Mouse (Mus musculus): ENCODE measurements around the gene Stard13.

Gene Stard13

GRCm38 (mm10) chr5:151059772-151060171 lies 173.9 kb downstream of the Stard13 start:
- DNase-seq (ENCODE audit: low read depth) = no peak

GRCm38 (mm10) chr5:151059352-151059751 lies 174.3 kb downstream of the Stard13 start:
- no peak for DNase-seq (ENCODE audit: low read depth)

- DNase-seq (ENCODE audit: low read depth) = no peak
Measured at GRCm38 (mm10) chr5:151057716-151058115, 175.9 kb downstream of the Stard13 start.

DNA sequence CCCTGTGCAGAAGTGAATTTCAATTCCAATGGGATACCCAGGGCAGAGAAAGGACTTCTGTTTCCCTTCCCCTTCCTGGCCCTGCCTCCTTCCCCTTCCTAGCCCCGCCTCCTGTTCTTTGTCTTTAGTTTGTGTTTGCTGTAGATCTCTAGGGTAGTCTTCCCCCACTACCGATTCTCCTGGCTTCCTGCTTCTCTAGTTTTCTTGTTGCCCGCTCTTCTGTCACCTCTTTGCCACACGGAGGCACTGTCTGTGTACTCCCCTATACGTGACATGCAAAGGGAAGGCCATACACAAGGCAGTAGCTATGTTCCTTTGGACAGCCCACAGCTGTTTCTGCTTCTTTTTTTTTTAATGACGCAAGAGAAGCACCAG lies 176.7 kb downstream of the Stard13 start:
- no peak for DNase-seq (ENCODE audit: low read depth)

DNA sequence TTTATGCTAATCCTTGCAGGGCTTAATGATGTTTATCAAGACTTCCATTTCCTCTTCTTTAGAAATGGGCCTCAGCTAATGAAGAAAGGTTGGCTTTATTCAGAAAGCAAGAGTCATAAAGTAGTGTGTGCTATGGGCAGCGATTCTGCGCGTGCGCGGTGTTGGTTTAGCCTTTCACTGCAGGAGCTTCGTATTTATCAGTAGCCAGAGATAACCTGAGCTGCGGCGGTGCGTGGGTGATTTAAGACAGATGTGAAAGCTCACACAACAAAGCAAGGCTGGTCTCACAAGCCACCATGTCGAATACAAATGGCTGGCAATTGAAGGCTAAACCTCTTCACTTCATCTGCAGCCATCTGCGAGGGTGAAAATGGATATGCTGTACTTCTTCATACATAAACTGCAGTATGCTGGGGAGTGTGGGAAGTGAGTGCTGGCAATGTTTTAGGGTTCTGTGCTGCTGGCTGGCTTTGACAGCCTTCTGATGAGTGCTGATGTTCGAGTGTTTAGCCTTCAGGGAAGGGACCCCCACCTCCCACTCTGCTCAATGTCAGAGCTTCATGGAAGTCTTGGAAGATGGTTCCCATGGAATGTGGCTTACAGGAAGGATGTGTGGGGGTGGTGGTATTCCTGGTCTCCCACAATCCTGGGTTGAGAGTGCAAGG lies 177.2 kb downstream of the Stard13 start:
- no peak for DNase-seq (ENCODE audit: low read depth)

GRCm38 (mm10) chr5:151055426-151056090 lies 178.1 kb downstream of the Stard13 start:
- no peak for DNase-seq (ENCODE audit: low read depth)

DNA sequence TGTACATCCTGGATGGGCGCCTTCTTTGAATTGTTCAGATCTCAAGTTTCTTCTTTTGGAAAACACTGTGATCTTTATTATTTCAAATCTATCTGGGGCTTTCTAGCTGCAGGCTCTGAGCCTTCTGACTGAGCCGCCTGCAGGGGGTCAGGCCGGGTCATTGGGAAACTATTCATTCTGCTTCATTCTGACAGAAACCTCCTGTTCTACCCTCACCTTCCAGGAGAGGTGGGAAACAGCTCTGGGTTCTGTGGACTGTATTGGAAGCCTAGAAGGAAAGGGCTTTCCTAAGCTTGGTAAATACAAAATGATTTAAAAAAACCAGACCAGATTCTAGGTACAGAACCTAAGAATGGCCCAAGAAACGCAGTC lies 178.9 kb downstream of the Stard13 start:
- DNase-seq (ENCODE audit: low read depth) = no peak

DNA sequence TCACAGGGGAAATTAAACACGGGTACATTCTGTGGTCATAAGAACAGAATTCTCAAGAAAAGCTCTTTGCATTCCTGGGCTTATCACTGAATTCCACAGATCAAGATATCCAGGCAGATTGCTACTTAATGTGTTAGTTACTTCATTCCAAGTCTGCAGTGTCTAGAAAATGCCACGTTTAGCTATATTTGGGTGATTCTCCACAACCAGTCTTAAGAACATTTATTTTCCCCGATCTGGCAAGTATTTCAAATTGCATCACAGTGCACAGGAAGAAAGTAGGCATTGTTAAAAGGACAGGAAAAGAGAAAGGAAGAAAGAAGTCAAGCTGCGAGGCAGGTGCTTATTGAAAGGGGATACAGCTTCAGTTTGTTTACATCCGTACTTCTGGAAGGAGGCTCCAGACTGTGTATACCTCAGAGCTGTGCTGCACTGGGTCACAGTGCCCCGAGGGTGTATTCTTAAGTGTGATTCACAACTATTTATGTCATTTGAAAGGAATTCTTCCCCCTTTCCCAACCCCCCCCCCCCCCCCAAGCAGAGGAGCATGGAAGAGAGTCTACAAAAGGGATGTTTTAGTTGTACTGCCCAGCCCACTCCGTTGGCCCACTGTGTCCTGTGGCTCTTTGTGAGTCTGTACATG lies 179.4 kb downstream of the Stard13 start:
- DNase-seq (ENCODE audit: low read depth) = no peak

GRCm38 (mm10) chr5:151053190-151053589 lies 180.4 kb downstream of the Stard13 start:
- DNase-seq (ENCODE audit: low read depth) = no peak

DNA sequence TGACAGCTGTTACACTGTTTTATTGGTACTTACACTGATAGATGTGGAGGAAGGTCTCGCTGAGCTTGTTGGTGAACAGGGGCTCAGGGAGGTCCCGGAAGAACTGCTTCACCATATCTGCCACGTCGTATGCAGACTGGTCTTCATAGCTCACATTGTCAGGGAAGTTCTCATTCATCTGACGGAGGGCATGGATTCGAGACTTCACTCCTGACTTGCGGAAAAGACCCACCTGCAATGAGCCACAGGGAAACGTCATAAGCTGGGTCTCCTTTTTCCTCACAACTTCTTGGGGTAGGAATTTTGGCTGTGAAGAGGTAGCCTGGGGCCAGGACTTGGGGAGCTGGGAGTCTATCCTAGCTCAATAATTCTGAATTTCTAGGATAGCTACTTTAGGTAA lies 181.3 kb downstream of the Stard13 start:
- DNase-seq (ENCODE audit: low read depth) = no peak

DNA sequence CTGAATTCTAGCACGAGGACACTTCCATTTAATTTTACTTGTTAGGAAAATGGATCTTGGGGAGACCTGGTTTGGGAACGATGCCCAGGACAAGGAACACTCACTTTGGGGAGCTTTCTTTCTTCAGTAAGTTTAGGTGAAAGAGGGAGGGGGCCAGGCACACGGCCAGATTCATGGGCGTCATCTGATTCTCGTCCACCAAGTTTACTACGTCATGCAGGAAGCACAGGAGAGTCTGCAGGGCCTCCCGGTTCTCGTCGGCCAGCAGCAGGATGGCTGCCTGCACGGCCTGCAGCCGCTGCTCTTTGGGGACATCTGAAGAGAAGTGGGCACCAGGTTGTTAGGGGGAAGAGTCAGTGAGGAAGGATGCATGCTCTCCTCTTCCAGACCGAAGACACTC lies 186.1 kb downstream of the Stard13 start:
- no peak for DNase-seq (ENCODE audit: low read depth)

DNA sequence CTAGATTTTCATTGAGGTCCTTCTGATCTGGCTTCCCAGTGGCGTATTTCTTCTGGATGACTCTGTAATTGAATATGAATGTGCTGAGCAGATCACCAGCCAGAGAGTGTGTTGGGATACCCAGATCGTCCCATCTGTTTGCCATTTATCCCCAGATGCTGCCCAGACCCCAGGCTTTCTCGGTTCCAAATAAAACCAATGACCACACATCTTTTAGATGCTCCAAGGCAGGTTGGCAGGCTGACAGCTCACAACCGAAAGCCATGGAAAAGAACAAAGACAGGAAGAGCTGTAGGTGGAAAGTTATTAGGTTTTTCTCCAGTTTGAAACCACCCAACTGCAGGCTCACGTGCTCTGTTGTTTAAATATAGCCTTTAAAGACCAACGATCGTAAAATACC lies 186.7 kb downstream of the Stard13 start:
- DNase-seq (ENCODE audit: low read depth) = no peak

DNA sequence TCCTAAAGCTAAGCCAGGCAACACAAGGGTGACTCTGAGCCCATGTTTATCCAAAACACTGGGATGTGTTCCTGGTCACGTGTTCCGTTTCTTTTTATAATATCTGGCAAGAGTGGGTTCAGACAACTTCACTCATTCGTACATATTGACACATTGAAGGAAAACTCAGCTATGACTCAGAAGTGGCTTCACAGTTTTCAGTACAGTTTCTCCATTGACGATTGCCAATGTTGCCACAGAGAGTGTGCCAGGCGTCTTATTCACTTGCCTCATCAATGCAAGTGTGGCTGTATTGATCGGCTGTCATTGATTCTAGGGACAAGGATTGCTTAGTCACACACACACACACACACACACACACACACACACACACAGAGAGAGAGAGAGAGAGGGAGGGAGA lies 187.5 kb downstream of the Stard13 start:
- no peak for DNase-seq (ENCODE audit: low read depth)

- DNase-seq (ENCODE audit: low read depth) = no peak
Measured at GRCm38 (mm10) chr5:151042911-151043310, 190.7 kb downstream of the Stard13 start.

- DNase-seq (ENCODE audit: low read depth) = no peak
Measured at GRCm38 (mm10) chr5:151037871-151038270, 195.8 kb downstream of the Stard13 start.

GRCm38 (mm10) chr5:151034715-151035512 lies 198.7 kb downstream of the Stard13 start:
- no peak for DNase-seq (ENCODE audit: low read depth)

DNA sequence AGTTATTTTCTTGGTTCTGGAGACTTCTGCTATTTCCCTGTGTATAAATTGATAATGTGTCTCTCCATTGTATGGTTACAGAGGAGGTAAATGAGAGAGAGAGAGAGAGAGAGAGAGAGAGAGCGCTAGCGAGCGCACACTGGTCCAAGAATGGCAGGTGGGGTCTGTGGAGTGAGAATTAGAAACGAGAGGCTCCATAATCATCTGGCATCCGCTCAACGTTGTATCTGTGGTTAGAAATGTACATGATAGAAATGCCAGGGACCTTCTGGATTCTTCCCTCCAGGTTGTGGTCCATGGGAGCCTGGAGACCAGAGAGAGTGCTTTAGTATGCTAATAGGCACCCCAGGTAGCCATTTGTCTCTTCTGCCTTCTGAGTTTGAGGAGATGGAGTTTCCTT lies 204.7 kb downstream of the Stard13 start:
- no peak for DNase-seq (ENCODE audit: low read depth)

DNA sequence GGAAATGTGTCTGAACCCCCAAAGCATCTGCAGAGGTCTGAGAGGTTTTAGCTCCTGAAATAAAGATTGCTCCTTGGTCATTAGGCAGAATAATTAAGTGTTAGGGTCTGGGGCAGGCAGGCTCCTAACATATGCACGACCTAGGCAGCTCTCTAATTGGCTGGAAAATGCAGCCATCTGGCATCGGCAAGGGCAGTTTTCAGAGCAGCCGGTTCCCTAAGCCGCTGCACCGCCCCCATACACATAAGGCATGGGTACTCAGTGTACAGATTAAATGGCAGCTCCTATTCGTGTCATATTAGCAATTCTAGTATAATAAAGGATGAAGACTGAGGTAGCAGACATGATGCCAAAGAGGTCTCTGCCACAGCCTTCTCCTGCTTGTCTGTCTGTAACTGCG lies 206.5 kb downstream of the Stard13 start:
- DNase-seq (ENCODE audit: low read depth) = no peak

- DNase-seq (ENCODE audit: low read depth) = no peak
Measured at GRCm38 (mm10) chr5:151026069-151026468, 207.6 kb downstream of the Stard13 start.

GRCm38 (mm10) chr5:151024483-151024882 lies 209.2 kb downstream of the Stard13 start:
- DNase-seq (ENCODE audit: low read depth) = no peak

DNA sequence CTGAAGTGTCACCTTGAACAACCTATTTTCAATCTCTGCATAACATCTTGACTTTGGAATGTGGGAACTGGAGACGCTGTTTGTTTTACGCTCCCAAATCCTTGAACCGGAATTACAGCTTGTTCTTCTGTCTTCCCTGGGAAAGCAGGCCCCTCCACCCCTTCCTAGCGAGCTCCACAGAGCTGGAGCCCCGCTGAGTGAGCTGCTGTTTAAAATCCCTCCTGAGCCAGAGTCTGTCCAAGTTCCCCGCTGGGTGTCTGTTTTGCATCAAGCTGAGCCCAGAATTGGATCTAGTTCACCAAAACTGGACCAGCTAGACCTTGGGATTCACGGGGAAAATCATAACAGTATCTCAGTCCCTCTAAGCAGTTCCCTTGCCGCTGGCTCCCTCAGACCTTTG lies 210.2 kb downstream of the Stard13 start:
- no peak for DNase-seq (ENCODE audit: low read depth)

DNA sequence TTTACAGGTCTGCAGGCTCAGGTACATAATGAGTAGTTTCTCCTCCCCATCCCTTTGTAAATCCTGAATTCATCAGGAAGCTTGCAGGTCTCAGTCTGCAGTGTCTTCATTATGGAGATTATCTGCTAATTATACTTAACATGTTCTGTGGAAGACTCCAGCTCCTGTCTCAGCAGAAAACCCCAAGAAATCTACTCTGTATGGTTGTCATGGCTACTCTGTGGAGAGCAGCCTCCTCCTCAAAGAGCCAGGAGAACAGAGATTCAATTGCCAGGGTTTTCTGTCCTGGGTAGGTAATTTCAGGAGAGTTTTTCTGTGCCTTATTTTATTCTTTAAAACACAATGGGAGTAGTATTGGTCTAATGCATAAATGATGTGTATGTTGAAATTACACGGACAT lies 210.7 kb downstream of the Stard13 start:
- DNase-seq (ENCODE audit: low read depth) = no peak

DNA sequence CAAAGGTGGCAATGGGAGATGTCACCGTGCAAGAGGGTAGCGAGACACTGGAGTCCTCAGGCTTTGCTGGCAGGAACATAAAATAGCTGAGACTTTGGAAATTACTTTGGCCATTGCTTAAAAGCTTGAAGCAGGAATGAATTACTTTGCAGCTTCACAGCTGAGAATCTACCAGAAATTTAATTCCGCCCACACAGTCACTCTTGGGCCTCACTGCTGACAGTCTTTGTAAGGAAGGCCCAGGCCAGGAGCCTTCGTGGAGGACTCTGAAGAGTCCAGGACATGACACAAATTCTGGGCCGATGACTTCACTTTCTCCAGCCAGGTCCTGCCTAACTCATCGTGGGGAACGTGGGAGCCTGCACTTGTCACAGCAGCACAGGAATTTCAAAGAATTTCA lies 211.6 kb downstream of the Stard13 start:
- DNase-seq (ENCODE audit: low read depth) = no peak

Data from naive thymus-derived CD4-positive, alpha-beta T cell, adult 2 months (primary cell).